Mouse (Mus musculus) MEL (cell line): ENCODE data around the gene Bbs9. TPM values are rescaled to one million over a fixed set of nuclear protein-coding genes. Genes with fewer than 3 reads are reported as not detected.

Source experiments
- DNase-seq: peaks from one replicate; pipeline ENCODE4 v3.0.0; 2011; ENCODE audit warnings: low read depth, low spot score
- H3K27ac ChIP-seq: 2 replicates; pipeline ENCODE4 v1.5.1; 2012; ENCODE audit warnings: low read depth, mild to moderate bottlenecking, control low read depth, low read length, moderate library complexity; ENCODE audit not compliant: control insufficient read depth
- H3K27me3 ChIP-seq, 2 experiments: fragments of 150-350 bp in 1 of 2; sonication (generic) in 1 of 2; 2 replicates each; pipeline ENCODE4 v1.6.1; 2012; ENCODE audit warnings: low read length in 2 of 2, mild to moderate bottlenecking in 2 of 2, improper control_type of control experiment in 1 of 2, moderate library complexity in 1 of 2; ENCODE audit not compliant: insufficient read depth in 2 of 2, control insufficient read depth in 1 of 2
- H3K36me3 ChIP-seq, 2 experiments: 2 replicates each; pipeline ENCODE4 v1.6.1; 2012 to 2014; ENCODE audit warnings: low read length in 2 of 2, improper control_type of control experiment in 1 of 2, inconsistent platforms in 1 of 2, mild to moderate bottlenecking in 1 of 2; ENCODE audit not compliant: insufficient read depth in 2 of 2, control insufficient read depth in 1 of 2
- H3K4me1 ChIP-seq, 2 experiments: fragments of 150-350 bp in 1 of 2; sonication (generic) in 1 of 2; 2 replicates each; pipeline ENCODE4 v1.6.1; 2012; ENCODE audit warnings: low read length in 2 of 2, improper control_type of control experiment in 1 of 2, mild to moderate bottlenecking in 1 of 2; ENCODE audit not compliant: insufficient read depth in 2 of 2, control insufficient read depth in 1 of 2
- H3K4me3 ChIP-seq, 2 experiments: fragments of 150-350 bp in 1 of 2; sonication (generic) in 1 of 2; 2 replicates each; pipeline ENCODE4 v1.5.1; 2012; ENCODE audit warnings: low read depth in 2 of 2, low read length in 2 of 2, mild to moderate bottlenecking in 2 of 2, moderate library complexity in 2 of 2, control low read depth in 1 of 2, improper control_type of control experiment in 1 of 2; ENCODE audit not compliant: control insufficient read depth in 1 of 2, insufficient read depth in 1 of 2
- H3K79me2 ChIP-seq: 2 replicates; pipeline ENCODE4 v1.6.1; 2012; ENCODE audit warnings: mild to moderate bottlenecking, low read length, moderate library complexity; ENCODE audit not compliant: control insufficient read depth, poor library complexity, insufficient read depth
- H3K9ac ChIP-seq: 2 replicates; pipeline ENCODE4 v1.6.1; 2012; ENCODE audit warnings: low read depth, mild to moderate bottlenecking, control low read depth, low read length, moderate library complexity; ENCODE audit not compliant: control insufficient read depth, poor library complexity, severe bottlenecking
- H3K9me3 ChIP-seq: fragments of 150-350 bp; sonication (generic); replicated peaks from 2 replicates; pipeline ENCODE4 v1.6.1; 2012; ENCODE audit warnings: mild to moderate bottlenecking, low read length, improper control_type of control experiment, moderate library complexity; ENCODE audit not compliant: insufficient read depth
- CHD1 ChIP-seq: IDR thresholded peaks from 2 replicates; pipeline ENCODE4 v1.6.1; 2012; ENCODE audit warnings: low read depth, mild to moderate bottlenecking, inconsistent platforms, low read length, improper control_type of control experiment
- CHD2 ChIP-seq: IDR thresholded peaks from 2 replicates; pipeline ENCODE4 v1.6.1; 2011; ENCODE audit warnings: low read length, improper control_type of control experiment
- ETS1 ChIP-seq: IDR thresholded peaks from 2 replicates; pipeline ENCODE4 v1.6.1; 2012; ENCODE audit warnings: low read depth, mild to moderate bottlenecking, inconsistent platforms, low read length, improper control_type of control experiment, moderate library complexity
- GATA1 ChIP-seq: IDR thresholded peaks from 2 replicates; pipeline ENCODE4 v1.6.1; 2011; ENCODE audit warnings: low read depth, low read length, improper control_type of control experiment
- HCFC1 ChIP-seq: IDR thresholded peaks from 2 replicates; pipeline ENCODE4 v1.6.1; 2012; ENCODE audit warnings: low read depth, mild to moderate bottlenecking, inconsistent platforms, low read length, improper control_type of control experiment, moderate library complexity
- KAT2A ChIP-seq: conservative IDR thresholded peaks from 2 replicates; pipeline ENCODE4 v1.6.1; 2012; ENCODE audit warnings: low read depth, low read length, improper control_type of control experiment, inconsistent platforms
- MAX ChIP-seq: IDR thresholded peaks from 2 replicates; pipeline ENCODE4 v1.6.1; 2011; ENCODE audit warnings: low read length, improper control_type of control experiment
- MAZ ChIP-seq: IDR thresholded peaks from 2 replicates; pipeline ENCODE4 v1.6.1; 2012; ENCODE audit warnings: low read depth, mild to moderate bottlenecking, inconsistent platforms, low read length, improper control_type of control experiment
- MXI1 ChIP-seq: IDR thresholded peaks from 2 replicates; pipeline ENCODE4 v1.6.1; 2011; ENCODE audit warnings: mild to moderate bottlenecking, low read depth, low read length, improper control_type of control experiment
- MYC ChIP-seq: IDR thresholded peaks from 2 replicates; pipeline ENCODE4 v1.6.1; 2011; ENCODE audit warnings: low read depth, mild to moderate bottlenecking, low read length, improper control_type of control experiment, moderate library complexity
- NELFE ChIP-seq: IDR thresholded peaks from 2 replicates; pipeline ENCODE4 v1.6.1; 2011; ENCODE audit warnings: low read depth, low read length, improper control_type of control experiment
- NRF1 ChIP-seq: IDR thresholded peaks from 2 replicates; pipeline ENCODE4 v1.6.1; 2014; ENCODE audit warnings: low read depth, mild to moderate bottlenecking, inconsistent platforms, low read length, improper control_type of control experiment, moderate library complexity; ENCODE audit not compliant: poor library complexity, insufficient read depth, severe bottlenecking
- POLR2A ChIP-seq, 2 experiments: IDR thresholded peaks; 2 replicates each; pipeline ENCODE4 v1.6.1; 2011 to 2012; ENCODE audit warnings: low read length in 2 of 2, mild to moderate bottlenecking in 2 of 2, control low read depth in 1 of 2, improper control_type of control experiment in 1 of 2, low read depth in 1 of 2, moderate library complexity in 1 of 2; ENCODE audit not compliant: control insufficient read depth in 1 of 2, insufficient read depth in 1 of 2, poor library complexity in 1 of 2
- POLR2AphosphoS2 ChIP-seq: IDR thresholded peaks from 2 replicates; pipeline ENCODE4 v1.6.1; 2011; ENCODE audit warnings: low read length, improper control_type of control experiment
- POLR2AphosphoS5 ChIP-seq: IDR thresholded peaks from 2 replicates; pipeline ENCODE4 v1.6.1; 2012; ENCODE audit warnings: low read depth, borderline replicate concordance, mild to moderate bottlenecking, inconsistent platforms, low read length, moderate library complexity, mixed read lengths
- SIN3A ChIP-seq: IDR thresholded peaks from 2 replicates; pipeline ENCODE4 v1.6.1; 2012; ENCODE audit warnings: low read length, improper control_type of control experiment, inconsistent platforms
- SMC3 ChIP-seq: IDR thresholded peaks from 2 replicates; pipeline ENCODE4 v1.6.1; 2011; ENCODE audit warnings: low read depth, low read length, improper control_type of control experiment
- UBTF ChIP-seq: IDR thresholded peaks from 2 replicates; pipeline ENCODE4 v1.6.1; 2012; ENCODE audit warnings: low read depth, mild to moderate bottlenecking, inconsistent platforms, low read length, improper control_type of control experiment, moderate library complexity, borderline replicate concordance; ENCODE audit not compliant: insufficient read depth
- USF1 ChIP-seq: IDR thresholded peaks from 2 replicates; pipeline ENCODE4 v1.6.1; 2014; ENCODE audit warnings: low read depth, mild to moderate bottlenecking, inconsistent platforms, low read length, improper control_type of control experiment, moderate library complexity
- polyA plus RNA-seq, 2 experiments: library from polyadenylated mRNA; stranded (reverse) in 1 of 2; unstranded in 1 of 2; fragments of >175 nt in 1 of 2; fragments of >200 nt in 1 of 2; gene quantifications; 2 replicates each; pipeline versions ENCODE4 v1.2.1 to v1.2.4; 2012; ENCODE audit warnings: low replicate concordance in 2 of 2, low read depth in 1 of 2; ENCODE audit not compliant: insufficient read length in 2 of 2, insufficient read depth in 1 of 2, missing spikeins in 1 of 2
- total RNA-seq: library from RNA; depleted of rRNA; stranded (reverse); fragments of 300-350 nt; gene quantifications from 2 replicates; pipeline ENCODE4 v1.2.3, GENCODE M21; 2012

The Bbs9 gene
- total and polyA plus RNA-seq, 3 experiments = 18.5 to 19.5 TPM; not detected in 1

DNA sequence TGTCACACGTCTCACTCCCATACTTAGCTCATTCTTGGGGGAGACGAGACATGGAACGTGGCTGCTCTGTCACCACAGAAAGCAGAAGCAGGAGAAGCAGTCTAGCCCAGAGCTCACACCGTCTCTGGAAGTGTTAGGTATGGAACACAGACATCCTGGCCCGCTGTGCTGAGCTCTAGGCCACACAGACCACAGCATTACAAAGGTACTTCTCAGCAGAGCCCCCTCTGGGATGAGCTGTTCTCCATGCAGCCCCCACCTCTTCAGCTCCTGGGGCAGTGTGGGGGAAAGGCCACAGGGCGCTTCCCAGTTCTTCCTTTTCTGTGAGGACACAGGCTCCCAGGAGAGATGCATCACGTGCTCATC lies 339.6 kb downstream of the Bbs9 start:
- no peak overlapping the region for H3K27ac ChIP-seq
- TF ChIP-seq POLR2AphosphoS2 = no peak
- no peak for TF ChIP-seq CHD1
- 0 out of 4 replicates have a peak, but pooled peaks of 1 of the 2 experiments have one; percentile 18 for TF ChIP-seq POLR2A (IDR thresholded peaks at IDR 0.05; ENCODE audit: control insufficient read depth in 1 of 2, insufficient read depth in 1 of 2, low read depth in 1 of 2, low read length in 2 of 2, poor library complexity in 1 of 2)
- no peak for TF ChIP-seq MAX
- TF ChIP-seq POLR2AphosphoS5 = peak; percentile 36; the same call in 1 of the 2 replicates
- TF ChIP-seq KAT2A = no peak
- no peak for TF ChIP-seq MXI1
- TF ChIP-seq GATA1 = no peak
- TF ChIP-seq NELFE = no peak
- no peak for TF ChIP-seq HCFC1
- no peak for TF ChIP-seq MYC
- no peak for TF ChIP-seq SMC3

DNA sequence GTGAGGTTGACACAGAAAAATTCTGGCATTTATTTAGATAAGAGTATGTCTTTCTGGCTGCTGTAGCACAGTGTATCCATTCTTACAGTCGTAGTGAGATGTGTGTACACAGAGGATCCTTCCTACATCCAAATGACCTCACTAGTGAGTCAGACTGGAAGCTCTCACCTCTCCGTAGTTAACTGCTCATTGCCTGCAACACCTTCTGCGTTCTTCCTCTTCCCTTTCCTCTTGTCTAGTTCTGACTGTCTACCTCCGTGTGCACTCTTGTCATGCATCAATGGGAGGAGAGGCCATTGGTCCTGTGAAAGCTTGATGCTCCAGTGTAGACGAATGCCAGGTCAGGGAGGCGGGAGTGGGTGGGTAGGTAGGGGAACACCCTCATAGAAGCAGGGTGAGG lies 344.0 kb downstream of the Bbs9 start:
- Histone ChIP-seq H3K9ac (no peak overlapping the region), H3K4me3 (no peak overlapping the region), H3K27ac (no peak overlapping the region), H3K79me2 (no peaks in the 10 kb centered on the region), H3K36me3 (no peaks in the 10 kb centered on the region), H3K4me1 (peaks cover 0 to 7% of the 10 kb centered on the region in 2 experiments; a peak in 2 of 4 replicates), H3K27me3 (no peaks in the 10 kb centered on the region), H3K9me3 (no peaks in the 10 kb centered on the region)
- TF ChIP-seq SIN3A (no peak), NRF1 (no peak)
- DNase-seq = no peak

More for the DNA sequence above, 339.6 kb downstream of the Bbs9 start:
- peaks cover 0 to 18% of the 10 kb centered on the region in 2 experiments; a peak in 2 of 4 replicates for H3K36me3 ChIP-seq
- DNase-seq = peak; percentile 30
- H3K79me2 ChIP-seq = no peaks in the 10 kb centered on the region
- H3K9me3 ChIP-seq = no peaks in the 10 kb centered on the region
- H3K9ac ChIP-seq = no peak overlapping the region
- H3K27me3 ChIP-seq = no peaks in the 10 kb centered on the region
- no peak overlapping the region for H3K4me3 ChIP-seq
- peaks cover 13 to 29% of the 10 kb centered on the region in 2 experiments for H3K4me1 ChIP-seq

DNA sequence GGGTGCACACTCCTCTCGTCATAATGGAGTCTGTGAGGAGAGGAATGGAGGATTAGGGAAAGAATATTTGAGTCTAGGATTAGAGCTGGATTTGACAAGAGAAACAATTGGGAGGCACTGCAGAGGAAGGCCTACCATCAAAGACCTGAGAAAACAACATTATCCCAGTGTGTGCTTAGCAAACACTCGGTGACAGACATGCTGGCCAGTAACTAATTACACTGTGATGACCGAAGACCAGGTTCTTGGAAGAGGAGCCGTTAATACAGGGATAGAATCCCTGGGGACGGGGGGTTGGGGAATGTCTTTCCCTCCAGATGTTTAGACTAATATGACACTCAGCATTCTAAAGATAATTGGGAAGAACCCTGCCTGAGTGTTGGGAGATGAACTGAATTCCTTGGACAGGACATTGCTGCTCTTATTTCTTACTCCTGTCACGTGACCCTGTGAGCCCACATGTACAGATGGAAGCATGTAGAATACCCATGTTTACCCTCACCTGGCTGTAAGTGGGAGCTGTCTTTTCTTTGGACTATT lies 345.2 kb downstream of the Bbs9 start:
- no peak for DNase-seq

More for the DNA sequence above, 345.2 kb downstream of the Bbs9 start:
- no peaks in the 10 kb centered on the region for H3K79me2 ChIP-seq
- H3K27me3 ChIP-seq = no peaks in the 10 kb centered on the region
- H3K27ac ChIP-seq = no peak overlapping the region
- H3K9ac ChIP-seq = no peak overlapping the region
- no peaks in the 10 kb centered on the region for H3K4me1 ChIP-seq
- no peaks in the 10 kb centered on the region for H3K9me3 ChIP-seq
- H3K4me3 ChIP-seq = no peak overlapping the region
- TF ChIP-seq ETS1 (no peak), MAZ (no peak), UBTF (no peak), CHD1 (no peak), GATA1 (no peak), NELFE (no peak), CHD2 (no peak), USF1 (0 out of 2 replicates have a peak, but pooled peaks have one; percentile 30)
- TF ChIP-seq, all 39 proteins: peak for 1
- no peaks in the 10 kb centered on the region for H3K36me3 ChIP-seq
